Mouse (Mus musculus): ENCODE data around the gene Tns3.

DNA sequence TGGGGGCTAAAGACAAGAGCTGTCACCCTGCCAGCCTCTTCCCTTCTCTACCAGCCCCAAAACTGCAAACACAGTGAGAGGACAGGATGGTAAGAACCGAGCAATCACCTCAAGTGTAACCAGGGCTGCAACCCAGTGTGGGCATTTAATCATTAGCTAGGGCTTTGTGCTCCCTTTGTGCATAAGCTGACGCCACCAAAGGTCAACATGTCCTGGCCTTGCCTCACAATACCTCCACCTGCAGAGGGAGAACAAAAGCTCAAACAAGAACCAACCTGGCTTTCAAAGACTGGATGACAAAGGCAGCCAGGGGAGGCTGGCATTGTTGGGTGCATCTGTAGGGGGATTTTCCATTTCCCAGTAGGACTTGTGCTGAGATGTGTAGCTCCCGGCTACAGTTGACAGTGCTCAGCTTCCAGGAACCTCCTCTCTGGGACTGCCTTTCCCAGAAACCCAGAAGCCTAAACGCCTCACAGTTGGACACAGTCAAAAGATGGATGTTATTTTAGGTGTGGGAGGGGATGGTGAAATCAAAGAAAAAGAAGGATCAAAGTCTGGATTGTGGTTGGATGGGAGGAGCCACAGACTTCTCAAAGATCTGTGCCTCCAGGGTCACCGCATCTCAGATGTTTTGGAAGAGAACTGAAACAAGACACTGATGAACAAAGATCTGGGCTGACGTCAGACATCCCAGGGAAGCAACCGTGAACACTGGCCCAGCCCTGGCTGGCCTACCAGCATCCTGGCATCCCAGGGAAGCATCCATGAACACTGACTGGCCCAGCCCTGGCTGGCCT is 94.9 kb downstream of the Tns3 start:
- no peak for TF ChIP-seq CTCF (IDR thresholded peaks at IDR 0.05; ENCODE audit: low read depth, low read length)
- no peak for TF ChIP-seq GATA1 (IDR thresholded peaks at IDR 0.05; ENCODE audit: borderline replicate concordance, low read length)

Measured in G1E (cell line).